Mouse (Mus musculus): ENCODE results near the gene Gm2832.
"Not testable (repeated sequence)": the region's sequence is repeated elsewhere in the genome, so short reads cannot be mapped to it uniquely, and the experiment has no call there.

The Gm2832 gene

GRCm38 (mm10) chr14:41278505-41278904, at the start of gene Gm2832:
Gene Gm2832, plus strand, starts transcription at chr14:41278805.
- not testable (repeated sequence) for DNase-seq (ENCODE audit: low spot score)

DNA sequence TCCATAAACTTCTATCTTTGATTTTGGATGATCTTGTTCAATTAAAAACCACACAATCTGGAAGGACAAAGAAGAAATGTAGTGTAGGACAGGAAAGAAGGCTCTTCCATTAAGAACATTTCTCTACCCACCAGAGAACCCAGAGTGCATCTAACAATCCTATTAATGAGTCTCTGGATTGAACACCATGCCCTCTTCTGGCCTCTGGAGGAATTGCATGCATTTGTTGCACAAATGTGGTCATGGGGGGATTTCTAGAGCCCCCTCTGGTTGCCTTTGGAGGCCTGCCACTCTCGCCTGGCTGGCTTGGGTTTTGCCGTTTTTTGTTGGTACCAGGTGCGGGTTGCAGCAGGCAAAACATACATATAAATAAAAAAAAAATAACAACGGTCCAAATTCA, 15.3 kb upstream of the Gm2832 start:
- not testable (repeated sequence) for DNase-seq (ENCODE audit: low spot score)

- not testable (repeated sequence) for DNase-seq (ENCODE audit: low spot score)
Observed at GRCm38 (mm10) chr14:41263853-41264755, 14.5 kb upstream of the Gm2832 start.

GRCm38 (mm10) chr14:41264756-41265566, 13.6 kb upstream of the Gm2832 start:
- DNase-seq (ENCODE audit: low spot score), result not testable (repeated sequence)

DNA sequence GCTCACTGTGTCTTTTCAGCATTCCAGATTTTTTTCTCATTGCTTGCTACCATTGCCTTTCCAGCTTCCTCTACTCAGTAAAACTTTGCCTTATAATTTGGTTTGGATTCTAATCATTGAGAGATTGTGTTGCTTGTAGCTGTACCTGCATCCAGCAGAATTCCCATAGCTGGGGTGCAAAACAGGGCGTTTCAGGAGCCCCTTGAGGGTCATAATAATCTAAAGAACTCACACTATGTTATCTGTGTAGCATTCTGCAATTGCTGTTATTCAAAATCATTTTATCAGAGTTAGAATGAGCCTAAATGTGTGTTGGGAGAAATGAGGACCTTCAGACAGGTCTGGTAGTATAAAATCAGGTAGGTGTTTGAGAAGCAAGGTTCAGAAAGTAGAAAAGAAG, 7.4 kb downstream of the Gm2832 start:
- DNase-seq (ENCODE audit: low spot score), result not testable (repeated sequence)

Data from MN1 (cell line).